Mouse (Mus musculus): ENCODE measurements around the gene Plg.

Plg gene

DNA sequence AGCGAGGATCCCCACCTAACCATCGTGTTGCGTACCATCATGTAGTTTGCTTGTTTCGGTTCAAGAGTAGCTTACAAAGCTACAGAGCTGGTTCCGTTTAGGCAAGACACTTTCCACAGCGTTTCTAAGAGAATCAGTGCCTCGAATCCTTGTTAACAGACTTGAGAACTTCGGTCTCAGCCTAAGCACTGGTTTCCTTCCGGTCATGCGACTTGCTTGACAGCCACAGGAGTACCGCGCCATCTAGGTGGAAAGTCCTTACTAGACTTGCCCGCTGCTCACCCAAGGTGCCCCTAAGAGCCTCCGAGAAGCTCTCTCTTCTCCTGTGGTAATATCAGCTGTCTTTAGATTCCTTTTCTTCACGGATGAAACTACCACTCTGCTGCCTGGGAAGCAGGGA lies 18.5 kb upstream of the Plg start:
- peaks cover 7% of the 10 kb centered on the region for H3K27me3 ChIP-seq (ENCODE audit: insufficient read depth, low read length)
- H3K36me3 ChIP-seq (ENCODE audit: insufficient read depth, low read length) = no peaks in the 10 kb centered on the region
- no peaks in the 10 kb centered on the region for H3K9me3 ChIP-seq (ENCODE audit: low read length)
- peaks cover 28% of the 10 kb centered on the region for H3K4me1 ChIP-seq (replicated peaks; ENCODE audit: low read depth, low read length)
- H3K4me3 ChIP-seq (replicated peaks; ENCODE audit: low read length) = peak overlapping the region; percentile 51
- TF ChIP-seq NANOG (IDR thresholded peaks at IDR 0.05; ENCODE audit: borderline replicate concordance, low read length) = no peak
- no peak for TF ChIP-seq CTCF (conservative IDR thresholded peaks at IDR 0.05; ENCODE audit: low read length)
- TF ChIP-seq POU5F1 (IDR thresholded peaks at IDR 0.05; ENCODE audit: borderline replicate concordance, low read length) = no peak

- Histone ChIP-seq H3K4me1 (replicated peaks; ENCODE audit: low read depth, low read length) (peaks cover 31% of the 10 kb centered on the region), H3K36me3 (ENCODE audit: insufficient read depth, low read length) (no peaks in the 10 kb centered on the region), H3K9me3 (ENCODE audit: low read length) (no peaks in the 10 kb centered on the region), H3K27me3 (ENCODE audit: insufficient read depth, low read length) (no peaks in the 10 kb centered on the region), H3K4me3 (replicated peaks; ENCODE audit: low read length) (0 out of 2 replicates have a peak overlapping the region, but pooled peaks have one; percentile 5)
- no peak for TF ChIP-seq POU5F1 (IDR thresholded peaks at IDR 0.05; ENCODE audit: borderline replicate concordance, low read length)
- TF ChIP-seq NANOG (IDR thresholded peaks at IDR 0.05; ENCODE audit: borderline replicate concordance, low read length) = no peak
- no peak for TF ChIP-seq CTCF (conservative IDR thresholded peaks at IDR 0.05; ENCODE audit: low read length)
Measured at GRCm38 (mm10) chr17:12363601-12364425, 14.6 kb upstream of the Plg start.

- Histone ChIP-seq H3K4me3 (replicated peaks; ENCODE audit: low read length) (0 out of 2 replicates have a peak overlapping the region, but pooled peaks have one; percentile 1), H3K27me3 (ENCODE audit: insufficient read depth, low read length) (no peaks in the 10 kb centered on the region), H3K36me3 (ENCODE audit: insufficient read depth, low read length) (no peaks in the 10 kb centered on the region), H3K4me1 (replicated peaks; ENCODE audit: low read depth, low read length) (peaks cover 31% of the 10 kb centered on the region), H3K9me3 (ENCODE audit: low read length) (no peaks in the 10 kb centered on the region)
- TF ChIP-seq POU5F1 (IDR thresholded peaks at IDR 0.05; ENCODE audit: borderline replicate concordance, low read length) (no peak), NANOG (IDR thresholded peaks at IDR 0.05; ENCODE audit: borderline replicate concordance, low read length) (no peak), CTCF (conservative IDR thresholded peaks at IDR 0.05; ENCODE audit: low read length) (no peak)
Measured at GRCm38 (mm10) chr17:12364426-12364735, 14.0 kb upstream of the Plg start.

GRCm38 (mm10) chr17:12367373-12367930 lies 11.0 kb upstream of the Plg start:
- H3K9me3 ChIP-seq (ENCODE audit: low read length) = no peaks in the 10 kb centered on the region
- no peaks in the 10 kb centered on the region for H3K36me3 ChIP-seq (ENCODE audit: insufficient read depth, low read length)
- H3K27me3 ChIP-seq (ENCODE audit: insufficient read depth, low read length) = no peaks in the 10 kb centered on the region
- no peak overlapping the region for H3K4me3 ChIP-seq (replicated peaks; ENCODE audit: low read length)
- TF ChIP-seq CTCF (conservative IDR thresholded peaks at IDR 0.05; ENCODE audit: low read length) (peak; percentile 38), POU5F1 (IDR thresholded peaks at IDR 0.05; ENCODE audit: borderline replicate concordance, low read length) (no peak)
- peaks cover 35% of the 10 kb centered on the region for H3K4me1 ChIP-seq (replicated peaks; ENCODE audit: low read depth, low read length)

DNA sequence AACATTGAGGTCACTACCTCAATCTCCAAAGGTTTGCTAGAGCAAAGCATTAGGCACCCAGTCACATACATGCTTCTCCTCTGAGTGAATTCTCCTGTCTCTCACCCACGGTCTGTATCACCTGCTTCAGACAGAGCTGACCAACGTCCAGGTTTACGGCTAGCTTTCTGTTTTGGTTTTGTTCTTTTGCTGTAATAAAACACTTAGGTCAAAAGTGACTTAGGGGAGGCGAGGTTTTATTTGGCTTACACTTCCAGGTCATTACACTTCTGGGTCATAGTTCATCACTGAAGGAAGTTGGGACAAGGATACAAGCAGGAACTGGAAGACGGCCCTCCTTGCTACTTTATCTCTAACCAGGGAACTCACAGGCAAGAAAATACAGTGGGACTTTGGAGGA lies 9.0 kb upstream of the Plg start:
- H3K4me3 ChIP-seq (replicated peaks; ENCODE audit: low read length) = no peak overlapping the region
- no peaks in the 10 kb centered on the region for H3K9me3 ChIP-seq (ENCODE audit: low read length)
- peaks cover 23% of the 10 kb centered on the region for H3K4me1 ChIP-seq (replicated peaks; ENCODE audit: low read depth, low read length)
- no peaks in the 10 kb centered on the region for H3K36me3 ChIP-seq (ENCODE audit: insufficient read depth, low read length)
- H3K27me3 ChIP-seq (ENCODE audit: insufficient read depth, low read length) = no peaks in the 10 kb centered on the region
- TF ChIP-seq POU5F1 (IDR thresholded peaks at IDR 0.05; ENCODE audit: borderline replicate concordance, low read length) (no peak), NANOG (IDR thresholded peaks at IDR 0.05; ENCODE audit: borderline replicate concordance, low read length) (no peak), CTCF (conservative IDR thresholded peaks at IDR 0.05; ENCODE audit: low read length) (no peak)

DNA sequence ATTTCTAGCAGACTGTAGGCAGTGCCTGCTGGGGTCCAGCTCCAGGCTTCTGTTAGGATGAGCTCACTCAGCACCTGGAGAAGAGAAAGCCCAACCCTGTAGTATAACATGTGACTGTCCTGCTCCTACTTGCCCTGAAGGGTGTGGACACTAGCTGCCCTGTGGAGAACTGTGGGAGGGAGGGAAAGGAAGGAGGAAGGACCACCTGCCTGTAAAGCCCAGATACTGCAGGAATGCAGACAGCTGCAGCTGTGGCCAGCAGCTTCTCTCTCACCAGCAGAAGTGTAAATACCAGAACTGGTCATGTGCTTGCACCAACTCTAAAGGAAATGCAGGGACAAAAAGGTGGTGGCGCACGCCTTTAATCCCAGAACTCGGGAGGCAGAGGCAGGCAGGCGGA lies 8.1 kb upstream of the Plg start:
- H3K27me3 ChIP-seq (ENCODE audit: insufficient read depth, low read length) = no peaks in the 10 kb centered on the region
- TF ChIP-seq CTCF (conservative IDR thresholded peaks at IDR 0.05; ENCODE audit: low read length) (no peak), POU5F1 (IDR thresholded peaks at IDR 0.05; ENCODE audit: borderline replicate concordance, low read length) (no peak), NANOG (IDR thresholded peaks at IDR 0.05; ENCODE audit: borderline replicate concordance, low read length) (no peak)
- H3K36me3 ChIP-seq (ENCODE audit: insufficient read depth, low read length) = no peaks in the 10 kb centered on the region
- H3K4me1 ChIP-seq (replicated peaks; ENCODE audit: low read depth, low read length) = peaks cover 16% of the 10 kb centered on the region
- no peaks in the 10 kb centered on the region for H3K9me3 ChIP-seq (ENCODE audit: low read length)
- H3K4me3 ChIP-seq (replicated peaks; ENCODE audit: low read length) = no peak overlapping the region

DNA sequence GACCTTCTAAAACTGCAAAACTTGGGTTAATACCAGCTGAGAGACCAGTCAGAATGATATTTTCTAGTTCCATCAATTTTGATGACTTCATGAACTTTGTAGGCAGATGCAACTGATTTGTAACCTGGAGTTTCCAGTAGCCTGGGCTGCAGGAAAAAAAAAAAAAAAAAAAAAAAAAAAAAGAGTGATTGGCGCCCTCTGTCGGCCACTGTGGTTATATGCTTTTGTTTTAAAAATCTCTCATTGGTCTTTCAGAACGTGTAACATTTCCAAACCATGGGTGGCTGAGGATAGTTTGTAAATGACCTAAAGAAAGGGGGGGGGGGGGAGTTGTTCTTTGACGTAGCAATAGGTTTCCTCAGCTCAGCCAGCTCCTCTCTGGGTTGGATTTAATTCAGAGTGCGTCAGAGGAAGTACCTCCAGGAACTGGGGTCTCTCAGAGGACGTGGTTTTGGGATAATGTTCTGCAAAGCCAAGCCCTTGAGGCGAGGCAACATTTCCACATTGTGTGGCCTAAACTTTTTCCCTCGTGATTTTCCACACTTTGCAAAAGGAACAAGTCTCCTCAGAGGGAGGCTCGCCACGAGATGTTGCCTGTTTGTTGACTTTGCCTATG lies 7.0 kb upstream of the Plg start:
- H3K9me3 ChIP-seq (ENCODE audit: low read length) = no peaks in the 10 kb centered on the region
- no peaks in the 10 kb centered on the region for H3K36me3 ChIP-seq (ENCODE audit: insufficient read depth, low read length)
- H3K4me3 ChIP-seq (replicated peaks; ENCODE audit: low read length) = no peak overlapping the region
- TF ChIP-seq CTCF (conservative IDR thresholded peaks at IDR 0.05; ENCODE audit: low read length) = peak; percentile 55
- TF ChIP-seq NANOG (IDR thresholded peaks at IDR 0.05; ENCODE audit: borderline replicate concordance, low read length) = no peak
- no peak for TF ChIP-seq POU5F1 (IDR thresholded peaks at IDR 0.05; ENCODE audit: borderline replicate concordance, low read length)
- H3K27me3 ChIP-seq (ENCODE audit: insufficient read depth, low read length) = no peaks in the 10 kb centered on the region
- peaks cover 16% of the 10 kb centered on the region for H3K4me1 ChIP-seq (replicated peaks; ENCODE audit: low read depth, low read length)

DNA sequence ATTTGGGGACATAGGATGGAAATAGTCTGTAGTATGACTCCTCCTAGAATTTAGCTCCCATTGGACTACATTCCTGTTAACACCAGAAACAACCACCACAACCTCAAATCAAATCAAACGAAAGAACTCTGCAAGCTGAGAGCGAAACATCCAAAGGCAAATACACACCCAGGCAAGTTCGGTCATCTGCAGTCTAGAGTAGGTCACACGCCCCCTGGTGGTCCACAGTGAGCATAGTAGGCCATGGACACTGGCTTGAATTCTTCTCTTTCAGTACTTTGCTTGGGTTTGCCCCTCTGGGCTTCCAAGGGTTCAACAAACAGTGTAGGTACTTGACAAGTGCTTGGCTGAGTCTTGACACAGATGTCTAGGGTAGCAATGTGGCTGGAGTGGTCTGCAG lies 6.4 kb upstream of the Plg start:
- no peak overlapping the region for H3K4me3 ChIP-seq (replicated peaks; ENCODE audit: low read length)
- no peaks in the 10 kb centered on the region for H3K27me3 ChIP-seq (ENCODE audit: insufficient read depth, low read length)
- TF ChIP-seq CTCF (conservative IDR thresholded peaks at IDR 0.05; ENCODE audit: low read length) = peak; percentile 92
- no peak for TF ChIP-seq POU5F1 (IDR thresholded peaks at IDR 0.05; ENCODE audit: borderline replicate concordance, low read length)
- no peaks in the 10 kb centered on the region for H3K36me3 ChIP-seq (ENCODE audit: insufficient read depth, low read length)
- no peaks in the 10 kb centered on the region for H3K9me3 ChIP-seq (ENCODE audit: low read length)
- peaks cover 16% of the 10 kb centered on the region for H3K4me1 ChIP-seq (replicated peaks; ENCODE audit: low read depth, low read length)

All from E14TG2a.4 (cell line).